Mouse (Mus musculus): ENCODE measurements at regions not wholly inside any gene's neighbourhood (a gene's known extent, or its start where the extent isn't known, plus 50 kb on each side); places are given as distances from the start of the nearest gene placed in this dataset.

GRCm38 (mm10) chr10:109607121-109607520 lies 596.3 kb upstream of the Syt1 start:
- ATAC-seq (no peak), DNase-seq (no peak)
- Histone ChIP-seq H3K4me1 (ENCODE audit: insufficient read depth) (0 out of 2 replicates have a peak, but pooled peaks cover 3% of the 10 kb centered on the region), H3K36me3 (ENCODE audit: insufficient read depth) (no peaks in the 10 kb centered on the region), H3K27ac (ENCODE audit: low read depth, low read length) (no peak overlapping the region), H3K9ac (no peak overlapping the region), H3K9me3 (ENCODE audit: low read length) (no peaks in the 10 kb centered on the region), H3K4me3 (ENCODE audit: low read depth, low read length) (no peak overlapping the region), H3K27me3 (ENCODE audit: insufficient read depth, low read length) (no peaks in the 10 kb centered on the region), H3K4me2 (ENCODE audit: low read depth) (no peak overlapping the region)
- 48% methylated on average over 5 of the region's 5 CpGs for WGBS
- no peak for TF ChIP-seq CTCF (IDR thresholded peaks at IDR 0.05; ENCODE audit: low read depth)

- H3K36me3 ChIP-seq (ENCODE audit: insufficient read depth): no peaks in the 10 kb centered on the region
- 59% methylated on average over 3 of the region's 3 CpGs for WGBS
- no peak overlapping the region for H3K27ac ChIP-seq (ENCODE audit: low read depth, low read length)
- ATAC-seq: no peak
- no peaks in the 10 kb centered on the region for H3K9me3 ChIP-seq (ENCODE audit: low read length)
- no peaks in the 10 kb centered on the region for H3K27me3 ChIP-seq (ENCODE audit: insufficient read depth, low read length)
- H3K4me1 ChIP-seq (ENCODE audit: insufficient read depth): 0 out of 2 replicates have a peak, but pooled peaks cover 3% of the 10 kb centered on the region
- TF ChIP-seq CTCF (IDR thresholded peaks at IDR 0.05; ENCODE audit: low read depth): no peak
- H3K4me2 ChIP-seq (ENCODE audit: low read depth): no peak overlapping the region
- no peak overlapping the region for H3K9ac ChIP-seq
- no peak for DNase-seq
- H3K4me3 ChIP-seq (ENCODE audit: low read depth, low read length): no peak overlapping the region
Measured at GRCm38 (mm10) chr10:109603241-109603640, 592.5 kb upstream of the Syt1 start.

- H3K27ac ChIP-seq (ENCODE audit: low read depth, low read length): no peak overlapping the region
- DNase-seq (peak; percentile 54), ATAC-seq (peak; percentile 60)
- H3K36me3 ChIP-seq (ENCODE audit: insufficient read depth): no peaks in the 10 kb centered on the region
- no peak overlapping the region for H3K9ac ChIP-seq
- H3K4me3 ChIP-seq (ENCODE audit: low read depth, low read length): no peak overlapping the region
- 13% methylated on average over 3 of the region's 3 CpGs for WGBS
- H3K9me3 ChIP-seq (ENCODE audit: low read length): no peaks in the 10 kb centered on the region
- 0 out of 2 replicates have a peak, but pooled peaks cover 3% of the 10 kb centered on the region for H3K4me1 ChIP-seq (ENCODE audit: insufficient read depth)
- no peaks in the 10 kb centered on the region for H3K27me3 ChIP-seq (ENCODE audit: insufficient read depth, low read length)
- no peak for TF ChIP-seq CTCF (IDR thresholded peaks at IDR 0.05; ENCODE audit: low read depth)
- no peak overlapping the region for H3K4me2 ChIP-seq (ENCODE audit: low read depth)
Measured at GRCm38 (mm10) chr10:109598604-109599003, 587.8 kb upstream of the Syt1 start.

GRCm38 (mm10) chr10:109573200-109573599 lies 562.4 kb upstream of the Syt1 start:
- no peak for DNase-seq
- H3K9me3 ChIP-seq (ENCODE audit: low read length): no peaks in the 10 kb centered on the region
- H3K4me3 ChIP-seq (ENCODE audit: low read depth, low read length): no peak overlapping the region
- H3K4me1 ChIP-seq (ENCODE audit: insufficient read depth): no peaks in the 10 kb centered on the region
- WGBS: 91% methylated on average over 4 of the region's 4 CpGs
- H3K9ac ChIP-seq: no peak overlapping the region
- TF ChIP-seq CTCF (IDR thresholded peaks at IDR 0.05; ENCODE audit: low read depth): no peak
- no peaks in the 10 kb centered on the region for H3K27me3 ChIP-seq (ENCODE audit: insufficient read depth, low read length)
- H3K36me3 ChIP-seq (ENCODE audit: insufficient read depth): no peaks in the 10 kb centered on the region
- no peak for ATAC-seq
- no peak overlapping the region for H3K27ac ChIP-seq (ENCODE audit: low read depth, low read length)
- H3K4me2 ChIP-seq (ENCODE audit: low read depth): no peak overlapping the region

GRCm38 (mm10) chr10:109569798-109570197 lies 559.0 kb upstream of the Syt1 start:
- Histone ChIP-seq H3K4me1 (ENCODE audit: insufficient read depth) (no peaks in the 10 kb centered on the region), H3K9ac (no peak overlapping the region), H3K9me3 (ENCODE audit: low read length) (no peaks in the 10 kb centered on the region), H3K27me3 (ENCODE audit: insufficient read depth, low read length) (no peaks in the 10 kb centered on the region), H3K4me2 (ENCODE audit: low read depth) (no peak overlapping the region), H3K36me3 (ENCODE audit: insufficient read depth) (no peaks in the 10 kb centered on the region), H3K27ac (ENCODE audit: low read depth, low read length) (no peak overlapping the region), H3K4me3 (ENCODE audit: low read depth, low read length) (no peak overlapping the region)
- 88% methylated on average over 2 of the region's 2 CpGs for WGBS
- DNase-seq: no peak
- no peak for ATAC-seq
- TF ChIP-seq CTCF (IDR thresholded peaks at IDR 0.05; ENCODE audit: low read depth): no peak

GRCm38 (mm10) chr10:109566675-109567074 lies 555.9 kb upstream of the Syt1 start:
- Histone ChIP-seq H3K4me3 (ENCODE audit: low read depth, low read length) (no peak overlapping the region), H3K36me3 (ENCODE audit: insufficient read depth) (no peaks in the 10 kb centered on the region), H3K9me3 (ENCODE audit: low read length) (no peaks in the 10 kb centered on the region), H3K9ac (no peak overlapping the region), H3K27me3 (ENCODE audit: insufficient read depth, low read length) (no peaks in the 10 kb centered on the region), H3K27ac (ENCODE audit: low read depth, low read length) (no peak overlapping the region), H3K4me2 (ENCODE audit: low read depth) (no peak overlapping the region), H3K4me1 (ENCODE audit: insufficient read depth) (no peaks in the 10 kb centered on the region)
- ATAC-seq (no peak), DNase-seq (no peak)
- no peak for TF ChIP-seq CTCF (IDR thresholded peaks at IDR 0.05; ENCODE audit: low read depth)
- 63% methylated on average over 2 of the region's 2 CpGs for WGBS

- ATAC-seq (peak; percentile 56), DNase-seq (peak; percentile 16)
- Histone ChIP-seq H3K27me3 (ENCODE audit: insufficient read depth, low read length) (no peaks in the 10 kb centered on the region), H3K4me3 (ENCODE audit: low read depth, low read length) (no peak overlapping the region), H3K27ac (ENCODE audit: low read depth, low read length) (no peak overlapping the region), H3K4me2 (ENCODE audit: low read depth) (no peak overlapping the region), H3K9ac (no peak overlapping the region), H3K36me3 (ENCODE audit: insufficient read depth) (no peaks in the 10 kb centered on the region), H3K9me3 (ENCODE audit: low read length) (no peaks in the 10 kb centered on the region), H3K4me1 (ENCODE audit: insufficient read depth) (no peaks in the 10 kb centered on the region)
- no peak for TF ChIP-seq CTCF (IDR thresholded peaks at IDR 0.05; ENCODE audit: low read depth)
- WGBS: 30% methylated on average over 2 of the region's 2 CpGs
Measured at GRCm38 (mm10) chr10:109561638-109562037, 550.9 kb upstream of the Syt1 start.

Measured in forebrain, postnatal 0 days (tissue).